Mouse (Mus musculus): ENCODE results near the gene Caskin1. TPM values are rescaled to one million over a fixed set of nuclear protein-coding genes. Genes with fewer than 3 reads are reported as not detected.

The Caskin1 gene
- total and polyA plus RNA-seq, 2 experiments from 2014 or later, result 0.11 to 0.14 TPM

GRCm38 (mm10) chr17:24473612-24474275 lies 14.7 kb upstream of the Caskin1 start, which contains the start of gene Bricd5:
Gene Bricd5 (plus strand): TSS chr17:24473884.
- no peak within 1 kb of the TSS for H3K4me3 ChIP-seq (ENCODE audit: low read depth, low read length)
- 74% methylated on average over 6 of the region's 6 CpGs for WGBS
- no peak for ATAC-seq (ENCODE audit: insufficient read depth, low read depth)
- no peak for TF ChIP-seq CTCF (IDR thresholded peaks at IDR 0.05; ENCODE audit: low read depth)
- H3K36me3 ChIP-seq (replicated peaks; ENCODE audit: control insufficient read depth, insufficient read depth, low read length), result peaks cover 38% of the 10 kb centered on the region
- DNase-seq (ENCODE audit: low spot score), result no peak
- peak within 1 kb of the TSS; percentile 13 for H3K27ac ChIP-seq (ENCODE audit: low read depth)
- H3K4me1 ChIP-seq (ENCODE audit: control insufficient read depth, insufficient read depth), result peaks cover 21% of the 10 kb centered on the region
- H3K4me2 ChIP-seq (ENCODE audit: low read depth, low read length), result 0 out of 2 replicates have a peak within 1 kb of the TSS, but pooled peaks have one; percentile 21
- H3K9me3 ChIP-seq (replicated peaks; ENCODE audit: control insufficient read depth, low read length), result no peaks in the 10 kb centered on the region
- no peaks in the 10 kb centered on the region for H3K27me3 ChIP-seq (ENCODE audit: control insufficient read depth, insufficient read depth, low read length)
- H3K9ac ChIP-seq (replicated peaks; ENCODE audit: low read depth, low read length), result no peak within 1 kb of the TSS; the same call in 1 of the 2 replicates

GRCm38 (mm10) chr17:24474557-24474956 lies 13.8 kb upstream of the Caskin1 start:
- Histone ChIP-seq H3K4me1 (ENCODE audit: control insufficient read depth, insufficient read depth) (peaks cover 21% of the 10 kb centered on the region), H3K36me3 (replicated peaks; ENCODE audit: control insufficient read depth, insufficient read depth, low read length) (peaks cover 38% of the 10 kb centered on the region), H3K4me2 (ENCODE audit: low read depth, low read length) (no peak overlapping the region), H3K9ac (replicated peaks; ENCODE audit: low read depth, low read length) (no peak overlapping the region), H3K4me3 (ENCODE audit: low read depth, low read length) (no peak overlapping the region), H3K27ac (ENCODE audit: low read depth) (no peak overlapping the region), H3K9me3 (replicated peaks; ENCODE audit: control insufficient read depth, low read length) (no peaks in the 10 kb centered on the region), H3K27me3 (ENCODE audit: control insufficient read depth, insufficient read depth, low read length) (no peaks in the 10 kb centered on the region)
- no peak for ATAC-seq (ENCODE audit: insufficient read depth, low read depth)
- TF ChIP-seq CTCF (IDR thresholded peaks at IDR 0.05; ENCODE audit: low read depth), result no peak
- TF ChIP-seq EP300 (IDR thresholded peaks at IDR 0.05; ENCODE audit: low read depth), result no peak
- no peak for DNase-seq (ENCODE audit: low spot score)
- WGBS, result 80% methylated on average over 5 of the region's 5 CpGs

GRCm38 (mm10) chr17:24475586-24475985 lies 12.8 kb upstream of the Caskin1 start:
- H3K9ac ChIP-seq (replicated peaks; ENCODE audit: low read depth, low read length), result no peak overlapping the region
- peaks cover 38% of the 10 kb centered on the region for H3K36me3 ChIP-seq (replicated peaks; ENCODE audit: control insufficient read depth, insufficient read depth, low read length)
- no peaks in the 10 kb centered on the region for H3K27me3 ChIP-seq (ENCODE audit: control insufficient read depth, insufficient read depth, low read length)
- no peak overlapping the region for H3K27ac ChIP-seq (ENCODE audit: low read depth)
- no peaks in the 10 kb centered on the region for H3K9me3 ChIP-seq (replicated peaks; ENCODE audit: control insufficient read depth, low read length)
- TF ChIP-seq EP300 (IDR thresholded peaks at IDR 0.05; ENCODE audit: low read depth) (no peak), CTCF (IDR thresholded peaks at IDR 0.05; ENCODE audit: low read depth) (no peak)
- H3K4me1 ChIP-seq (ENCODE audit: control insufficient read depth, insufficient read depth), result peaks cover 21% of the 10 kb centered on the region
- 87% methylated on average over 6 of the region's 6 CpGs for WGBS
- no peak overlapping the region for H3K4me3 ChIP-seq (ENCODE audit: low read depth, low read length)
- no peak for DNase-seq (ENCODE audit: low spot score)
- H3K4me2 ChIP-seq (ENCODE audit: low read depth, low read length), result no peak overlapping the region
- no peak for ATAC-seq (ENCODE audit: insufficient read depth, low read depth)

GRCm38 (mm10) chr17:24476022-24476776 lies 12.2 kb upstream of the Caskin1 start:
- Histone ChIP-seq H3K36me3 (replicated peaks; ENCODE audit: control insufficient read depth, insufficient read depth, low read length) (peaks cover 38% of the 10 kb centered on the region), H3K9me3 (replicated peaks; ENCODE audit: control insufficient read depth, low read length) (no peaks in the 10 kb centered on the region), H3K9ac (replicated peaks; ENCODE audit: low read depth, low read length) (no peak overlapping the region), H3K4me1 (ENCODE audit: control insufficient read depth, insufficient read depth) (peaks cover 17% of the 10 kb centered on the region), H3K4me3 (ENCODE audit: low read depth, low read length) (no peak overlapping the region), H3K27ac (ENCODE audit: low read depth) (no peak overlapping the region), H3K27me3 (ENCODE audit: control insufficient read depth, insufficient read depth, low read length) (no peaks in the 10 kb centered on the region), H3K4me2 (ENCODE audit: low read depth, low read length) (no peak overlapping the region)
- TF ChIP-seq CTCF (IDR thresholded peaks at IDR 0.05; ENCODE audit: low read depth), result no peak
- ATAC-seq (ENCODE audit: insufficient read depth, low read depth) (no peak), DNase-seq (ENCODE audit: low spot score) (no peak)
- WGBS, result 83% methylated on average over 10 of the region's 10 CpGs

GRCm38 (mm10) chr17:24477053-24477984 lies 11.1 kb upstream of the Caskin1 start:
- TF ChIP-seq CTCF (IDR thresholded peaks at IDR 0.05; ENCODE audit: low read depth) (no peak), EP300 (IDR thresholded peaks at IDR 0.05; ENCODE audit: low read depth) (no peak)
- Histone ChIP-seq H3K27me3 (ENCODE audit: control insufficient read depth, insufficient read depth, low read length) (no peaks in the 10 kb centered on the region), H3K27ac (ENCODE audit: low read depth) (no peak overlapping the region), H3K4me1 (ENCODE audit: control insufficient read depth, insufficient read depth) (peaks cover 8% of the 10 kb centered on the region), H3K4me3 (ENCODE audit: low read depth, low read length) (no peak overlapping the region), H3K36me3 (replicated peaks; ENCODE audit: control insufficient read depth, insufficient read depth, low read length) (peaks cover 38% of the 10 kb centered on the region), H3K9me3 (replicated peaks; ENCODE audit: control insufficient read depth, low read length) (no peaks in the 10 kb centered on the region), H3K4me2 (ENCODE audit: low read depth, low read length) (no peak overlapping the region), H3K9ac (replicated peaks; ENCODE audit: low read depth, low read length) (no peak overlapping the region)
- DNase-seq (ENCODE audit: low spot score) (no peak), ATAC-seq (ENCODE audit: insufficient read depth, low read depth) (no peak)
- 93% methylated on average over 20 of the region's 20 CpGs for whole genome bisulfite sequencing

Data from heart, postnatal 0 days (tissue).